Mouse (Mus musculus): ENCODE data around the gene Ptcd2. TPM values are rescaled to one million over a fixed set of nuclear protein-coding genes. Genes with fewer than 3 reads are reported as not detected.

The Ptcd2 gene
- polyA plus RNA-seq (2015; fragmentation: Nextera tagmentation; extraction: Ambion mirVana) = 47.6 and 49.4 TPM in 2 replicates

DNA sequence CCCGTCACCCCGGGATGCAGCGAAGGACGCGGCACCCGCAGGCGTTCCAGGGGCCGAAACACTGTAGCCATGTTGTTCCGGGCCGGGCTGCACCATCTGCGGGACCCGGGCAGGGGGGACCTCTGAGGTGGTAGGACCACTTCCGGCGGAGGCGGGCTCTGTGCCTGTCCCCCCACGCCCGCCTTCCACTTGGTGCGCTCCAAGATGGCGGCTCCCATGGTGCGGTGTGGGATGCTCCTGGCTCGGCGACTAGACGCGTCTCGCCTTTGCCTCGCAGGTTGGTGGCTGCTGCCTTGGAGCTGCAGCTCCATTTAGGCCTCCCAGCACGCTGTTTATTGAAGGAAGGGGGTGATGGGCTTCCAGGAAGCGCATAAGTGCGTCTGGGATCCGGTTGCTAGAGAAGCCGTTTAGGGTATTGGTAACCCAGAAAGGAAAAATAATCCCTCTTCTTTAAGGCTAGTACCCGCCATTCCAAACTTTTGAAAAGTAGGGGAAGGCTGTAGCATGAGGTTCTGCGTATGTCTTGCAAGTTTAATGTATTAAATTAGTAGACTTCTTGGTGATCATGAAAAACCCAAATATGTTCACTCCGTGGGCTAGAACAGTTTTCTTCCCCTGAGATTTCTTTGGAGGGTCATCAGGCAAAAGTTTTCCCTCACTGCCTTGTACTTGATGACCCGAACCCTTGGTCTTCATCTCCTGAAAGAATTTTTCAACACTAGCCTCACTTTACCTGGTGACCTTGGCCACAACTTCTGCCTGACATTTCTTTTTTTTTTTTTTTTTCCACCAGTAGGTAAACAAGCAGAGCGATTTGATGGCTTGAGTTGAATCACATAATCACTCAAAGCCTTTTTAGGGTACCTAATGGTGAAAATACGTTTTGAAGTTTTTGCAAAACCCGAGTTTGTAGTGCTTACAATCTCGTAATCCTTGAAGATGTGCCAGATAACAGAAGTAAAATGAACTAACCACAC, at the start of gene Ptcd2, which contains the start of gene Mrps27:
Gene Ptcd2 (minus strand): TSS at position 107 of the 977 bp plus-strand sequence.
Gene Mrps27 (plus strand): TSS at position 188 of the 977 bp plus-strand sequence.
- peak within 1 kb of the TSS; percentile 88 for H3K27ac ChIP-seq
- peak within 1 kb of the TSS; percentile 90 for H3K9ac ChIP-seq
- H3K4me1 ChIP-seq = peaks cover 18% of the 10 kb centered on the region
- peaks cover 41% of the 10 kb centered on the region for H3K36me3 ChIP-seq (ENCODE audit: poor library complexity, severe bottlenecking)
- peak within 1 kb of the TSS; percentile 85 for H3K4me3 ChIP-seq
- peak within 1 kb of the TSS; percentile 83 for H3K4me2 ChIP-seq
- no peaks in the 10 kb centered on the region for H3K9me3 ChIP-seq (replicated peaks)
- ATAC-seq = peak; percentile 99
- WGBS = 4% methylated on average over 39 of the region's 39 CpGs
- H3K27me3 ChIP-seq = no peaks in the 10 kb centered on the region

GRCm38 (mm10) chr13:99393128-99393527, 48.6 kb upstream of the Ptcd2 start:
- Histone ChIP-seq H3K9me3 (replicated peaks) (no peaks in the 10 kb centered on the region), H3K27ac (no peak overlapping the region), H3K4me1 (peaks cover 35% of the 10 kb centered on the region), H3K9ac (no peak overlapping the region), H3K27me3 (no peaks in the 10 kb centered on the region), H3K36me3 (ENCODE audit: poor library complexity, severe bottlenecking) (no peaks in the 10 kb centered on the region), H3K4me3 (no peak overlapping the region), H3K4me2 (no peak overlapping the region)
- no peak for ATAC-seq
- WGBS = 84% methylated on average over 3 of the region's 3 CpGs

GRCm38 (mm10) chr13:99391417-99391816, 46.9 kb upstream of the Ptcd2 start:
- peak overlapping the region; percentile 61 for H3K27ac ChIP-seq
- no peaks in the 10 kb centered on the region for H3K36me3 ChIP-seq (ENCODE audit: poor library complexity, severe bottlenecking)
- H3K27me3 ChIP-seq = no peaks in the 10 kb centered on the region
- peaks cover 22% of the 10 kb centered on the region for H3K4me1 ChIP-seq
- no peak overlapping the region for H3K9ac ChIP-seq
- 54% methylated on average over 3 of the region's 3 CpGs for WGBS
- no peaks in the 10 kb centered on the region for H3K9me3 ChIP-seq (replicated peaks)
- H3K4me3 ChIP-seq = no peak overlapping the region
- 0 out of 2 replicates have a peak, but pooled peaks have one; percentile 43 for ATAC-seq
- no peak overlapping the region for H3K4me2 ChIP-seq

DNA sequence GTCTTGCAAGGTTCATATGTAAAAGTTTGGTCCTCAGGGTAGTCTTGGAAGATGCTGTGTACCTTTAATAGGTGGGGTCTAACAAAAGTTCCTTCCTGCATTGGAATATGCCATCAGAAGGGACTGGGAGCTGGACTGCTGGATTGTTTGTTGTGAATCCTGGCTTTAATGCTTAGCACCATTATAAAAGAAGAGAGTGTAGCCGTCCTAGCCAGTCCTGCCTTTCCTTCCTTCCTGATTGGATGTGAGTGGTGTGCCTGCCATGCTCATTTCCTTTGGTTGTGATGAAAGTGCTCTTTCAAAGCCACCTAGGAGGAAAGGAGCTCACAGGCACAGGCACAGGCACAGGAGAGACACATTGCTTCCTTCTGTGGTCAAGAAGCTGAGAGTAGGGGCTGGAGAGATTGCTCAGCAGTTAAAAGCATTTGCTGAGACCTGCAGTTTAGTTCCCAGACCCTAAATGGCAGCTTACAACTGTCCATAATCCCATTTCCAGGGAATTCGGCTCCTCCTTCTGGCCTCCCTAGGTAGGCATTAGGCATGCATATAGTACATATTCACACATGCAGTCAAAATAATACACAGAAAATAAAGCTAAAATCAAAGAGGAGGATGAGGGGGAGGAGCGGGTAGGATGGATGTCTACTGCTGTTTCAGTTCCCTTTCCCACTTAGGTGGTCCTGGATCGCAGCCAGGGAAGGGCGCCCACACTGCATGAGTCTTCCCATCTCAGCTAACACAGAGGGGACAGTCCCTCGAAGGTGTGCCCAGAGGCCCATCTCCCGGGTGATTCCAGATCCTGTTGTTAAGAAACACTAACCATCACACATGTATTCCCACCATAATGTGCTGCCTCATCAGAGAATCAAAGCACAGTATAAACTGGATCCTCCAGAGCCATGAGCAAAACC, 43.7 kb upstream of the Ptcd2 start:
- Histone ChIP-seq H3K4me2 (no peak overlapping the region), H3K4me1 (peaks cover 13% of the 10 kb centered on the region), H3K9ac (no peak overlapping the region), H3K27ac (no peak overlapping the region), H3K36me3 (ENCODE audit: poor library complexity, severe bottlenecking) (no peaks in the 10 kb centered on the region), H3K27me3 (no peaks in the 10 kb centered on the region), H3K9me3 (replicated peaks) (no peaks in the 10 kb centered on the region), H3K4me3 (no peak overlapping the region)
- ATAC-seq = no peak
- 66% methylated on average over 7 of the region's 7 CpGs for WGBS

GRCm38 (mm10) chr13:99386341-99386740, 41.8 kb upstream of the Ptcd2 start:
- no peaks in the 10 kb centered on the region for H3K9me3 ChIP-seq (replicated peaks)
- 81% methylated on average over 7 of the region's 7 CpGs for whole genome bisulfite sequencing
- ATAC-seq = no peak

DNA sequence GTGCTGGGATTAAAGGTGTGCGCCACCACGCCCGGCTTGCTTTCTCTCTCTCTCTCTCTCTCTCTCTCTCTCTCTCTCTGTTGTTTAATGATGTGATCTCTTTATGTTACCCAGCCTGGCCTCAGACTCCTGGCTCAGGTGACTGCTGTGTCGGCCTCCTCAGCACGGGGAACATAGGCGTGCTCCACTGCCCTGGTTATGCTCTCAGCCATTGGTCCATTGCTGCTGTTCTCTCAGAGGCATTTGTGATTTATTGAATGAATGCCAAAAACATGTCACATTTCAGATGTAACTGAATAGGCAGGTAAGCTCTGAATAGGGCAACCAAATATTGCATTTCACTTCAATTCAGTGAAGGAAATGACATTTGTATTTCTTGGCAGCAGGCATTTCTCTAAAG, 41.4 kb upstream of the Ptcd2 start:
- no peak overlapping the region for H3K9ac ChIP-seq
- no peak overlapping the region for H3K27ac ChIP-seq
- H3K4me1 ChIP-seq = peaks cover 16% of the 10 kb centered on the region
- no peaks in the 10 kb centered on the region; the same call in 1 of the 2 replicates for H3K36me3 ChIP-seq (ENCODE audit: poor library complexity, severe bottlenecking)
- no peaks in the 10 kb centered on the region for H3K27me3 ChIP-seq
- ATAC-seq = no peak
- no peaks in the 10 kb centered on the region for H3K9me3 ChIP-seq (replicated peaks)
- WGBS = 80% methylated on average over 6 of the region's 6 CpGs
- H3K4me3 ChIP-seq = no peak overlapping the region
- H3K4me2 ChIP-seq = no peak overlapping the region

More at GRCm38 (mm10) chr13:99386341-99386740, 41.8 kb upstream of the Ptcd2 start:
- Histone ChIP-seq H3K9ac (no peak overlapping the region), H3K4me3 (no peak overlapping the region), H3K36me3 (ENCODE audit: poor library complexity, severe bottlenecking) (no peaks in the 10 kb centered on the region; the same call in 1 of the 2 replicates), H3K4me1 (peaks cover 20% of the 10 kb centered on the region), H3K4me2 (no peak overlapping the region), H3K27me3 (no peaks in the 10 kb centered on the region), H3K27ac (no peak overlapping the region)

- Histone ChIP-seq H3K4me3 (no peak overlapping the region), H3K27ac (no peak overlapping the region), H3K9me3 (replicated peaks) (no peaks in the 10 kb centered on the region), H3K4me2 (no peak overlapping the region), H3K36me3 (ENCODE audit: poor library complexity, severe bottlenecking) (no peaks in the 10 kb centered on the region; the same call in 1 of the 2 replicates), H3K4me1 (peaks cover 15% of the 10 kb centered on the region; the same call in 1 of the 2 replicates), H3K9ac (no peak overlapping the region), H3K27me3 (no peaks in the 10 kb centered on the region)
- no peak for ATAC-seq
- 39% methylated on average over 7 of the region's 7 CpGs for WGBS
These were observed 40.2 kb upstream of the Ptcd2 start for GRCm38 (mm10) chr13:99384555-99385203.

GRCm38 (mm10) chr13:99382373-99382772, 37.9 kb upstream of the Ptcd2 start:
- Histone ChIP-seq H3K27me3 (no peaks in the 10 kb centered on the region), H3K36me3 (ENCODE audit: poor library complexity, severe bottlenecking) (no peaks in the 10 kb centered on the region; the same call in 1 of the 2 replicates), H3K4me3 (no peak overlapping the region), H3K4me1 (peaks cover 15% of the 10 kb centered on the region; the same call in 1 of the 2 replicates), H3K9me3 (replicated peaks) (no peaks in the 10 kb centered on the region), H3K4me2 (no peak overlapping the region), H3K27ac (no peak overlapping the region), H3K9ac (no peak overlapping the region)
- ATAC-seq = no peak
- WGBS = 59% methylated on average over 6 of the region's 6 CpGs

DNA sequence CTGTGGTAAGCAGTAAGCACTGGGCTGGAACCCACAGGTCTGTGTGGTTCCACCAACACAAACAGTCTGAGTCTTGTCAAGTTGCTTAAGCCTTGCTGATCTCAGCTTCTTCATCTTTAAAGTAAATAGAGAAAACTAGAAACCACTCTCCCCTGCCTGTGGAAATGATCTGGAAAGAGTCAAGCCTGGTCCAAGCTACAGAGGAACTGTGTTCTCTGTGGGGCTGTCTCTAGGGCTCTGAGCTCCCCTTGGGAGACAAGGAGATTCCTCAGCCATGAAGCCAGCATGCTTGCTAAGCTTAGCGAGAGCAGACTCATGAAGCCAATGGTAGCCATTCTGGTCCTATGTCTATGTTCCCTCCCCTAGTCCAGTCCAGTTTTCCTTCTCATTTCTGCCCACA, 33.7 kb upstream of the Ptcd2 start:
- ATAC-seq = no peak
- Histone ChIP-seq H3K27me3 (no peaks in the 10 kb centered on the region), H3K4me3 (no peak overlapping the region), H3K36me3 (ENCODE audit: poor library complexity, severe bottlenecking) (no peaks in the 10 kb centered on the region; the same call in 1 of the 2 replicates), H3K27ac (no peak overlapping the region), H3K4me2 (no peak overlapping the region), H3K4me1 (peaks cover 10% of the 10 kb centered on the region; the same call in 1 of the 2 replicates), H3K9ac (no peak overlapping the region), H3K9me3 (replicated peaks) (no peaks in the 10 kb centered on the region)
- 89% methylated on average over 1 of the region's 1 CpGs for WGBS

- Histone ChIP-seq H3K4me2 (no peak overlapping the region), H3K9me3 (replicated peaks) (no peaks in the 10 kb centered on the region), H3K27ac (no peak overlapping the region), H3K9ac (no peak overlapping the region), H3K4me3 (no peak overlapping the region), H3K36me3 (ENCODE audit: poor library complexity, severe bottlenecking) (no peaks in the 10 kb centered on the region; the same call in 1 of the 2 replicates), H3K27me3 (no peaks in the 10 kb centered on the region), H3K4me1 (peaks cover 6% of the 10 kb centered on the region; the same call in 1 of the 2 replicates)
- ATAC-seq = no peak
- 94% methylated on average over 6 of the region's 6 CpGs for WGBS
These were observed 32.5 kb upstream of the Ptcd2 start for GRCm38 (mm10) chr13:99377055-99377454.

DNA sequence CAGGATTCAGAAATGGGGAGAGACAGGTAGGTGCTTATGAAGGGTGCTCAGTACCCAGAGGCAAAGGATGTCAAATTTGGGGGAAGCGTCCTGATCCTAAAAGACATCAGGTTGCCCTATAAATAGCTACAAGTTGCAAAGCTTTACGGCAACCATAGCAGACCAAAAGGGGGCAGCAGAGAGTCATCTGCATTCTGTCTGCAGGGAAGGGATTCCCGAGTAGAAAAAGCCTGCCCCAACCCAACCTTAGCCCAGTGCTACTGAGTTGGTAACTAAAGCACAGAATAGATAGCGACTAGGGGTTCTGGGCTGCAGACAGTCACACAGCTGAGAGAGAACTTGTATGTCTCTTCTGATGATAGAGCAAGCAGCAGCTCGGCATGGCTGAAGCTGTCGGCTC, 31.0 kb upstream of the Ptcd2 start:
- H3K4me2 ChIP-seq = no peak overlapping the region
- no peaks in the 10 kb centered on the region for H3K9me3 ChIP-seq (replicated peaks)
- H3K36me3 ChIP-seq (ENCODE audit: poor library complexity, severe bottlenecking) = no peaks in the 10 kb centered on the region
- peak; percentile 80 for ATAC-seq
- no peak overlapping the region for H3K4me3 ChIP-seq
- no peaks in the 10 kb centered on the region for H3K4me1 ChIP-seq
- 33% methylated on average over 6 of the region's 6 CpGs for WGBS
- H3K9ac ChIP-seq = no peak overlapping the region
- no peaks in the 10 kb centered on the region for H3K27me3 ChIP-seq
- H3K27ac ChIP-seq = no peak overlapping the region

Data from forebrain, embryonic 13.5 days (tissue).